ENCODE assay signal across 14 mouse cellular contexts in the genomic region with DNA sequence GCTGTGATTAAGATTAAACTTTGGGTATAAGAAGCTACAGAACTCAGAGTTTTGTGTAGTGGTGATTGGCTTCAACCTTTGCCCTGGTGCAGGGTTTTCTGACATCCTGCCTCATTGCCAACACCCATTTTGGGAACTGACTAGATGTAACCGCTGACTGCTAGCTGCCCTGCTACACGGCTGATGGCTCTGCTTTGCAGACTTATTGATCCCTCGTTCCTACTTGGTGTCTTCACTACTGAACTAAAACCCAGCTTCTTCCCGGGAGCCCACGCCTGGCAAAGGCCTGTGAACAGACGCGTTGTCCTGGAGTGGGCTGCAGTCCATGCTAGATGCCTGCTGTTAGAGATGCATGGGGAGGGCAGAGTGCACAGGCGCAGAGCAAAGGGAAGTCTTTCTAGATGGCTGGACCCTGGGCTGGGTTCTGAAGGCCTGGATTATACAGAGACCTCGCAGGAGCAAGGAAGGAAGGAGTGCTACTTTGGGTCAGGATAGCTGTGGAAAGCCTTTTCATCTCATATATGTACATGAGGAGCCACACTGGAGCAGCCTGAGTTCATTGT.
DNase-seq lines count a peak whose midpoint lies in the region; ATAC-seq and TF ChIP-seq lines count a peak whose summit lies in the region.
"Had no signal": no experiment of that assay in that cellular context is flagged by ENCODE, and none has a peak within 500 bp of the region (broad histone marks: within the 10 kb centered on the region; RNA-seq: fewer than 3 reads in every experiment).

No protein-coding gene starts in this region.

- no peak for DNase-seq in liver, embryonic 11.5 days (ENCODE audit: low spot score)
- peak; percentile 37 to 39 for DNase-seq in kidney, postnatal 36 days
- DNase-seq in forebrain, postnatal 0 days: no peak
- no peak for DNase-seq in urinary bladder, adult 2 months (ENCODE audit: low spot score)
- DNase-seq: heart, postnatal 36 days; layer of hippocampus, postnatal 36 days had no signal

- H3K4me2 ChIP-seq in hindbrain, embryonic 13.5 days: no peak overlapping the region
- no peak overlapping the region for H3K4me2 ChIP-seq in hindbrain, embryonic 12.5 days (replicated peaks)
- no peak overlapping the region for H3K4me2 ChIP-seq in liver, embryonic 16.5 days (ENCODE audit: low read depth, low read length)
- no peak overlapping the region for H3K4me2 ChIP-seq in liver, embryonic 11.5 days
- no peak overlapping the region for H3K4me2 ChIP-seq in forebrain, postnatal 0 days (ENCODE audit: low read depth)
- H3K4me2 ChIP-seq: embryonic facial prominence, embryonic 15.5 days; forebrain, embryonic 13.5 days; heart, embryonic 11.5 days; midbrain, embryonic 13.5 days had no signal

- no peak for ATAC-seq in hindbrain, embryonic 13.5 days (ENCODE audit: low FRiP score)
- no peak for ATAC-seq in hindbrain, embryonic 12.5 days (ENCODE audit: low FRiP score)
- no peak for ATAC-seq in liver, embryonic 16.5 days (ENCODE audit: low read depth)
- ATAC-seq in liver, embryonic 11.5 days (replicated peaks; ENCODE audit: low FRiP score): no peak
- no peak for ATAC-seq in forebrain, postnatal 0 days
- ATAC-seq: forebrain, embryonic 13.5 days; midbrain, embryonic 13.5 days had no signal

- no peaks in the 10 kb centered on the region for H3K9me3 ChIP-seq in hindbrain, embryonic 13.5 days
- H3K9me3 ChIP-seq in hindbrain, embryonic 12.5 days (replicated peaks): no peaks in the 10 kb centered on the region
- no peaks in the 10 kb centered on the region for H3K9me3 ChIP-seq in liver, embryonic 16.5 days (replicated peaks; ENCODE audit: control insufficient read depth, low read length)
- no peaks in the 10 kb centered on the region for H3K9me3 ChIP-seq in liver, embryonic 11.5 days (ENCODE audit: control insufficient read depth, low read length)
- H3K9me3 ChIP-seq in forebrain, postnatal 0 days (ENCODE audit: low read length): no peaks in the 10 kb centered on the region
- H3K9me3 ChIP-seq: embryonic facial prominence, embryonic 15.5 days; forebrain, embryonic 13.5 days; midbrain, embryonic 13.5 days had no signal

- no peaks in the 10 kb centered on the region for H3K27me3 ChIP-seq in hindbrain, embryonic 13.5 days
- H3K27me3 ChIP-seq in hindbrain, embryonic 12.5 days: no peaks in the 10 kb centered on the region
- no peaks in the 10 kb centered on the region for H3K27me3 ChIP-seq in liver, embryonic 16.5 days (ENCODE audit: control insufficient read depth, insufficient read depth, low read depth, low read length)
- no peaks in the 10 kb centered on the region for H3K27me3 ChIP-seq in liver, embryonic 11.5 days (replicated peaks; ENCODE audit: control insufficient read depth, insufficient read depth, low read length)
- no peaks in the 10 kb centered on the region for H3K27me3 ChIP-seq in forebrain, postnatal 0 days (ENCODE audit: insufficient read depth, low read length)
- H3K27me3 ChIP-seq: embryonic facial prominence, embryonic 15.5 days; forebrain, embryonic 13.5 days; midbrain, embryonic 13.5 days had no signal

- H3K36me3 ChIP-seq in hindbrain, embryonic 13.5 days: no peaks in the 10 kb centered on the region
- no peaks in the 10 kb centered on the region for H3K36me3 ChIP-seq in hindbrain, embryonic 12.5 days
- H3K36me3 ChIP-seq in liver, embryonic 16.5 days (ENCODE audit: control insufficient read depth, insufficient read depth): no peaks in the 10 kb centered on the region
- no peaks in the 10 kb centered on the region for H3K36me3 ChIP-seq in liver, embryonic 11.5 days (ENCODE audit: control insufficient read depth, insufficient read depth, low read length)
- H3K36me3 ChIP-seq in forebrain, postnatal 0 days (ENCODE audit: insufficient read depth): no peaks in the 10 kb centered on the region
- H3K36me3 ChIP-seq: embryonic facial prominence, embryonic 15.5 days; midbrain, embryonic 13.5 days had no signal

- 92% methylated on average over 9 of the region's 9 CpGs for WGBS in hindbrain, embryonic 13.5 days
- 88% methylated on average over 9 of the region's 9 CpGs for WGBS in hindbrain, embryonic 12.5 days
- 73% methylated on average over 9 of the region's 9 CpGs for WGBS in liver, embryonic 16.5 days (ENCODE audit: insufficient replicate concordance)
- 87% methylated on average over 9 of the region's 9 CpGs for WGBS in liver, embryonic 11.5 days
- WGBS in forebrain, postnatal 0 days: 88% methylated on average over 9 of the region's 9 CpGs

- H3K27ac ChIP-seq in hindbrain, embryonic 13.5 days: peak overlapping the region; percentile 18; the same call in 1 of the 2 replicates
- H3K27ac ChIP-seq in hindbrain, embryonic 12.5 days: no peak overlapping the region
- 0 out of 2 replicates have a peak overlapping the region, but pooled peaks have one; percentile 18 for H3K27ac ChIP-seq in liver, embryonic 16.5 days (ENCODE audit: low read length)
- no peak overlapping the region for H3K27ac ChIP-seq in liver, embryonic 11.5 days (ENCODE audit: low read depth, low read length)
- peak overlapping the region; percentile 28; the same call in 1 of the 2 replicates for H3K27ac ChIP-seq in brown adipose tissue, adult 24 weeks (replicated peaks; ENCODE audit: low read depth, low read length)
- no peak overlapping the region for H3K27ac ChIP-seq in forebrain, postnatal 0 days (ENCODE audit: low read depth, low read length)
- H3K27ac ChIP-seq: embryonic facial prominence, embryonic 15.5 days; forebrain, embryonic 13.5 days; midbrain, embryonic 13.5 days had no signal

- peaks cover 55% of the 10 kb centered on the region for H3K4me1 ChIP-seq in hindbrain, embryonic 13.5 days (replicated peaks)
- peaks cover 16% of the 10 kb centered on the region for H3K4me1 ChIP-seq in hindbrain, embryonic 12.5 days
- H3K4me1 ChIP-seq in liver, embryonic 16.5 days (ENCODE audit: control insufficient read depth, low read depth, low read length): peaks cover 22% of the 10 kb centered on the region
- H3K4me1 ChIP-seq in liver, embryonic 11.5 days (replicated peaks; ENCODE audit: control insufficient read depth, insufficient read depth, low read length): peaks cover 20% of the 10 kb centered on the region
- peaks cover 30% of the 10 kb centered on the region for H3K4me1 ChIP-seq in brown adipose tissue, adult 24 weeks (ENCODE audit: control insufficient read depth, insufficient read depth, insufficient read length, low read length)
- peaks cover 31% of the 10 kb centered on the region for H3K4me1 ChIP-seq in forebrain, postnatal 0 days (ENCODE audit: insufficient read depth)

- H3K9ac ChIP-seq in hindbrain, embryonic 13.5 days: no peak overlapping the region
- H3K9ac ChIP-seq in hindbrain, embryonic 12.5 days: no peak overlapping the region
- H3K9ac ChIP-seq in liver, embryonic 16.5 days (ENCODE audit: low read depth, low read length): no peak overlapping the region
- no peak overlapping the region for H3K9ac ChIP-seq in liver, embryonic 11.5 days (ENCODE audit: low read depth, low read length)
- no peak overlapping the region for H3K9ac ChIP-seq in forebrain, postnatal 0 days
- H3K9ac ChIP-seq: embryonic facial prominence, embryonic 15.5 days; forebrain, embryonic 13.5 days; midbrain, embryonic 13.5 days had no signal

- no peak overlapping the region for H3K4me3 ChIP-seq in hindbrain, embryonic 13.5 days
- H3K4me3 ChIP-seq in hindbrain, embryonic 12.5 days: no peak overlapping the region
- no peak overlapping the region for H3K4me3 ChIP-seq in liver, embryonic 16.5 days (ENCODE audit: low read depth, low read length)
- no peak overlapping the region for H3K4me3 ChIP-seq in liver, embryonic 11.5 days (ENCODE audit: low read depth, low read length)
- H3K4me3 ChIP-seq in brown adipose tissue, adult 24 weeks (ENCODE audit: insufficient read depth, low read depth, low read length): no peak overlapping the region
- no peak overlapping the region for H3K4me3 ChIP-seq in forebrain, postnatal 0 days (ENCODE audit: low read depth, low read length)
- H3K4me3 ChIP-seq: embryonic facial prominence, embryonic 15.5 days; forebrain, embryonic 13.5 days; midbrain, embryonic 13.5 days had no signal

- TF ChIP-seq CTCF in forebrain, postnatal 0 days (IDR thresholded peaks at IDR 0.05; ENCODE audit: low read depth): no peak

Comparison
In these comparisons a context has a peak if more than half of its experiments do, and no peak if none do; other contexts are left out.
1. H3K27ac ChIP-seq: peak in hindbrain, embryonic 13.5 days (single experiment), liver, embryonic 16.5 days (single experiment) and brown adipose tissue, adult 24 weeks (single experiment); none in hindbrain, embryonic 12.5 days (single experiment), liver, embryonic 11.5 days (single experiment) and forebrain, postnatal 0 days (single experiment).
2. DNase-seq: peak in kidney, postnatal 36 days (2 of 2); none in liver, embryonic 11.5 days (single experiment), forebrain, postnatal 0 days (single experiment) and urinary bladder, adult 2 months (single experiment).